Mouse (Mus musculus) liver, embryonic 14.5 days (tissue): Measurements from ENCODE around the gene Sstr3.

Source experiments
- CTCF ChIP-seq: IDR thresholded peaks from 2 replicates; pipeline ENCODE4 v1.5.1; 2016; ENCODE audit warnings: antibody characterized with exemption, low read depth, control low read depth
- EP300 ChIP-seq: IDR thresholded peaks from 2 replicates; pipeline ENCODE4 v1.6.1; 2016; ENCODE audit warnings: antibody characterized with exemption, low read depth

DNA sequence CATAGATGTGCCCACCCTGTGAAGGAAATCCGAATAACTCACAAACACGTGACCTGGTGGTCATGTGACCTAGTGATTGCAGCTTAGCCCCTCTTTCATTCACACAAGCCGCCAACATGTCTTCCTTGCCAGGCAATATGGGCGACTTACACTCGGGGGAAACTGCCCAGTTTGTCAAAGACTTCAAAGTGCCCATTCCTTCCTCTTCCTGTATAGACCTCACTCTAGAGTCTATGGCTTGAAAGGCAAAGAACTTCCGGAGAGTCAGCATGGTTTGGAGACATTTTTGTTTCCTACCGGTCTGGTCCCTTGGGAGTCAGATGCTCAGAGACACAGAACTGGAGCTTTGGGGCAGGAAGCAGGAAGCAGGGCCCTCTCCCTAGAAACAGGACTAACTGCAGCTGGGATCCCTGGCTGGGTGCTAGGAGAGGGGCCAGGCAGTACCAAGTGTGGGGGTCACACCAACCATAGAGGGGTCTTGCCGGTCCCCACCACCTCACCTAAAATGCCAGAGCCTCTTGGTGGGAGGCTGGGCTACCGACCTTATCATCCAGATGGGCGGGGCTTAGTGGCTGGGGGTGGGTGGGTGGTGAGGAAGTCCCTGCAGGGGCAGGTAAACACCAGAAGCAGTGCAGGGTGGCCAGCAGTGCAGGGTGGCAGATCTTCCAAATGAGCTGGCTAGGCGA, 15.6 kb downstream of the Sstr3 start:
- TF ChIP-seq CTCF (no peak), EP300 (no peak)
